Mouse (Mus musculus) left cerebral cortex, adult 18-20 months (tissue): ENCODE measurements around the gene Adgrg6. TPM values are rescaled to one million over a fixed set of nuclear protein-coding genes. Genes with fewer than 3 reads are reported as not detected.

Experiments
- DNase-seq, 2 experiments: peaks; one replicate each; pipeline ENCODE4 v3.0.0; 2021 to 2022; ENCODE audit warnings: low spot score in 2 of 2, mixed read lengths in 1 of 2
- long read RNA-seq, 2 experiments: library from polyadenylated mRNA; stranded (forward); transcript quantifications; one replicate each; pipeline ENCODE4 v2.0.0; 2021
- total RNA-seq, 2 experiments: library from RNA; stranded (reverse); gene quantifications; 2 replicates each; pipeline ENCODE4 v1.2.3; 2021

Gene Adgrg6
- 1 to 10 TPM; 2.8 to 3.0 TPM for total RNA-seq
- long read RNA-seq, experiment 1, partial matches to known transcripts, result 1 of 2 reads
- long read RNA-seq, experiment 1, other reads (novel, unspliced or antisense), result 1 of 2 reads
- long read RNA-seq, experiment 2, partial matches to known transcripts, result 0 of 1 reads
- long read RNA-seq, experiment 2, other reads (novel, unspliced or antisense), result 1 of 1 reads

DNA sequence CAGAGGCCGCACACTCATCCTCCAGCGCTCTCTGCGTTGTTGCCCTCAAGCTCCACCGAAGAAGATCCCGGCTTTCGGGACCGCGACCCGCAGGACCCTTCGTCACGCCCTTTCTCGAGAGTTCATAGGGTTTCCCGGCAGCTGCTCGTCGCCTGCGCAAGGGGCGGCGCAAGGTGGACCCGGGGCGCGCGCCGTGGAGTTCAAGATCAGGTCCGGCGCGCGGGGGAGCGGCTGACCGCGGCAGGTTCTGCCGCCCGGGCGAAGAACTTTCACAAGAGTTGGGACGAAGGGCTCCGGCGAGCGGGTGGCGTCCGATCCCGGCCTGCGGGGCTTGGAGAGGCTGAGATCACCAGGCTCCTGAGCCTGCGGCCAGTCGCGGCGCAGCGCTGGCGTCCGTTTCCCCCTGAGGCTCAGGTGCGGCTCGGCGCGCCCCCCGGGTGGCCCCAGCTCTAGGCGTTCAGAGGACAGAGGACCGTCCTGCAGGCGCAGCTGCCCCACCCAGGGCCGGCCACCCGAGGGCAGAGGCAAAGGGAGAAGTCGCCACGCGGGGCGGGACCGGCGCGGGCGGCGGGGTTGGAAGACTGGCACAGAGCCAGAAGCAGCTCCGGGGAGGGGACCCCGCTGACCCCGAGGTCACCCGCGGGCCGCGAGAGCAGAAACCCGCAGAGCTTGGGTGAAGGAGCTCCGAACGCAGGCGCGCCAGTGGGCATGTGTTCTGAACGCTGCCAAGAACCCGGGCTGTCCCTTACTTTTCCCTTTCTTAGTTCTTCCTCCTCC is at the start of gene Adgrg6:
TSS of gene Adgrg6 (minus strand) at position 719 of the 777 bp plus-strand sequence.
- DNase-seq, result peak; percentile 4 to 12

DNA sequence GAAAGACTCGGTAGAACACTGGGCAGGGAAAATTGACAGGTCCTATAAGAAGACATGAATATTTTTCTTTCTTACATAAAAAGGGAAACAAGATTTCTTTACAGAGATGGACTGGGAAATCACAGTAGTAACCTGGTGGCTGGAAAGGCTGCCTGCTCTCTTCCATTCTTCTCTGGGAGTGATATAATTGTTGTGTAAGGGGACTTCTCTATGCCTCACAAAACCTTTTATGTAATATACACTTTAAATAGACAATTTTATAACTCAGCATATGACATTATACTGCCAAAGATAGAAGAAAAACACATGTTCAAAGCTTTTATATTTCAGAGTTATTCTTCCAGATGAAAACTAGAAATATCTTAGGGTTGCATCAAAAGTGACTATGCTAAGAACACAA is 46.8 kb upstream of the Adgrg6 start:
- DNase-seq, result no peak

DNA sequence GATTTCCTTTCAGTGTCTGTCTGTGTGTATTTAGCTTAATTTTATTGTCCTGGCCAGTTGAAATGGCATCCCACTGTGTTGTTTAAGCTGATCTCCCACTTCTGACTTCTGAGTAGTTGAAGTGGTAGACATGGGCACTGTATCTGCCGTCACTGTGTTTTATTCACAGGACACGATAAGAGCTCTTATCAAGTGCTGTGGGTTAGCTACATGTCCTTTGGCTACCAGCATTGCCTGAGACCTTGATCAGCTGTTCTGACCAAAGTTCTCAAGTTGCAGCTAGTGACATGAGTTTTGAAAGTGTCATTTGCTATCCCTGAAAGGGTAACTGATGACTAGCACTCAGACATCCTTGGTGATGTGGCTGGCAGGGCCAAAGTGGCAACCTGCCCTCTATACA is 45.4 kb upstream of the Adgrg6 start:
- no peak for DNase-seq

GRCm38 (mm10) chr10:14589667-14590066 is 44.2 kb upstream of the Adgrg6 start:
- DNase-seq, result no peak

GRCm38 (mm10) chr10:14583496-14583895 is 38.0 kb upstream of the Adgrg6 start:
- no peak for DNase-seq

DNA sequence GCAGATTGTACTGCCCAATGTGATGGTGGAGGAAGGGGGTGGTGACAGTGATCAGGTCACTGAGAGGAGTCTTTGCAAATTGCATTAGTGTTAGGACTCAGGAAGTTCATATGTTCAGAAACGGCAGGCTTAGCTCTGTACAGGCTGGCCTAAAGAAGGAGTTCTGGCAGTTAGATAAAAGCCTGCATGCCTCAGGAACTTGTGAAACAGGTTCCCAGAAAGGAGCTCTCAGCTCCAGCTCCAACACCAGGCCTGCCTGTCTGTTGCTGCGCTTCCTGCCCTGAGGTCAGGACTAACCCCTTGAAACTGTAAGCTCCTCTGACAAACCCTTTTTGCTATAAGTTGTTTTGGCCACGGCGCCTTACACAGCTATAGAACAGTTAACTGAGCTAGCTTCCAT is 28.8 kb upstream of the Adgrg6 start:
- DNase-seq, result no peak

DNA sequence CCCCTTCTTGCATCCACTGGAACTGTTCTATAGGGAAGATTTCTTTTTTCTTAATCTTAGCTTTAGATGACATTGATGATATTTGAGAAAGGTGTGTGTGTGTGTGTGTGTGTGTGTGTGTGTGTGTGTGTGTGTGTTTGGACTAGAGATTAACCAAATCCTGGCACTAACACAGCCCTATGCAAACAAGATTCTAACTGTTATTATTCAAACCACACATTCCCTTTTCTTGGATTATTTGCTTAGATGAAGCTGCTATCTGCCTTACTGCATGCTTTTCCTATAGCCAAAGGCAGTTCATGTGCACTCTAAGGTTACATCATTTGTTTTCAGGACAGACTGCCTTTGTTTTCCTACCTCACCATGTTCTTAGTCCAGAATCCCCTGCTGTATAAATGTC is 25.7 kb upstream of the Adgrg6 start:
- no peak for DNase-seq

DNA sequence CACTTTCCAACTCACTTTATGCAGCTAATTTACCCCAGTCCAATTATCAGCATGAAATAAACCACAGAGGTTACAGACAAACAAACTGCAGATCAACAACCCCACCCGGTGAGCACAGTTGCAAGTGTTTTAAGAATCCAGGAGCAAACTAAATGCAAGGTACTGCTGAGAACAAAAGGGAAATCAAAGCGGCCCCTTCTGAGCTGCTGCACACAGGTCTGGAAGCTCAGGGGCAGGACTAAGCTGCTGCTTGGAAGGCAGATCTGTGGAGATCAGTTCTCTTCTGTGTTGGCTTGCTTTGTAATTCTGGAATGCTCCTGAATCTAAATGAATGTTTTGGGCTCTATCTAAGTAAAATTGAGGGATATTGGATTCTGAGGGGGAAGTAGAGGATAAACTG is 25.2 kb upstream of the Adgrg6 start:
- DNase-seq, result no peak

DNA sequence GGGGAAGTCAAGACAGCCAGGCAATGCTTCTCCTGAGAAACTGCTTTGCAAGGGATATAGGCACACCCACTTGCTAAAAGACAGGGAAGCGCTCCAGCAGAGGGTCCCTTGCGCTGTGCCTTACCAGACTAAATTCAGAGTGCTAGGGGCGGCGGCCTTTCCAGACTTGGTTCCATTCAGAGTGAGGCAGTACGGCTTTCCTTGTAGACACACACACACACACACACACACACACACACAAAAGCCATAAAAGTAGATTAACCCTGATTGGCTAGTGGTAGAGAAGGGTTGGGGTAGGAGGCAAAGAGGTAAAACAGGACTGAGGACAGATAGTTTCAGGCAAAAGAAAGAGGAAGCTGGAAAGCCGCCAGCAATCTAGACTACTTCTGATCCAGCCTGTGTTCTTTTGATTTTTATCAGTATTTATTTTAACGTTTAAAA is 672 bp upstream of the Adgrg6 start:
- DNase-seq, result no peak

GRCm38 (mm10) chr10:14544608-14544940 is 885 bp downstream of the Adgrg6 start:
- DNase-seq, result no peak

DNA sequence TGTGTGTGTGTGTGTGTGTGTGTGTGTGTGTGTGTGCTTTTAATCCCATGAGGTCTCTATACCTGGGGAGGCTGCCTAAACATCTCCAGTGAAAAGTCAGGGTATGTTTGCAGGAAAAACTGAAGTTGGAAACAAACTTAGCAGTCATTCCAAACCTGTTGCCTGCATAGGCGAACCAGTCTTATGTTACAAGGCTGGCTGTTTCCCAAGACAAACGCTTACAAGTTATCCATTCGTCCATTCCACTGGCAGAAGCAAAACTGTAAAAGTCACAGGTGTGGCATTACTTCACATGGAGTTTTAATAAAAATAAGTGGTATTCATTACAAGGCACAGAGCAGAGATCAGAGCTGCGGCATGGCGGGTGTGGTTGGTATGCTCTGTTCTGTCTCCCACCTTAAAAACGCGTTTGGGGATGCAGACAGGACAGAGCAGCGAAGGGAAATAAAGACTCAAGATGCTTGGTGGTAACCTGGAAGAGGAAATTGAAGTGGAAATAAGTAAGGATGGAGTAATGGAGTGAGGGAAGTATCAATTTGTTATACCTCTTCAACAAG is 1.9 kb downstream of the Adgrg6 start:
- DNase-seq, result no peak

DNA sequence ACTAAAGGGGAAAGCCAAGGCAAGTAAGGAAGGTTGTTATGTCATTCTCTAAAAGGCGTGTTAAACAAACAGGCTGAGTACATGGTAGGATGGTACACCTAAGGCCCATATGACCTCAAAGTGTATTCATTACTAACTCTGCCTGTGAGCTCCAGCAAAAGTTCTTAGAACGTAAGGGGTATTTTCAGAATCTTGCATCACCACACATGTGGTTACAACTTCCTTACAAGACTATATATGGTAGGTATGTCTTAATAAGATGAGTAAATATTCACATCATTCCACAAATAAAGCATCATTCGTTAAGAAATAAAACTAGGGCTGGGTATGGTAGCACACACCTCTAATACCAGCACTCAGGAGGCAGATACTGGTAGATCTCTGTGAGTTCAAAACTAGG is 8.4 kb downstream of the Adgrg6 start:
- DNase-seq, result no peak

- DNase-seq, result no peak
These were observed 14.4 kb downstream of the Adgrg6 start for GRCm38 (mm10) chr10:14531090-14531489.

DNA sequence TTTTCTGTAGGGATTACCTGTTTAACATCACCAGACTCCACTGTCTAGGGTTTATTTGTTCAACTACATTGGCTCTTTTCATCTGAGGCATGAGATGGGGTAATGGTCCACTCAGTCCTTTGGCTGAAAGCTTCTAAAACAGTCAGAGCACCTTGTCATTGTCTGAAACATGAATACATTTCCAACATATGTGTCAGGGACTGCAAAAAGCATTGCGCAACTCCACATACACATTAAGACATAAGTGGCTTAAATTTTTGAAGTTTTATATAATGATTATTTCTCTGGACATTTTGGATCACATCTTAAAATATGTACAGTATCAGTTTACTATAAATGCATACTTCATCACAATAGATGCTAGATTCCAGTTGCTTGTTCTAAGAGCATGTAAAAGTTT is 14.8 kb downstream of the Adgrg6 start:
- DNase-seq, result no peak

GRCm38 (mm10) chr10:14527765-14528164 is 17.7 kb downstream of the Adgrg6 start:
- no peak for DNase-seq

DNA sequence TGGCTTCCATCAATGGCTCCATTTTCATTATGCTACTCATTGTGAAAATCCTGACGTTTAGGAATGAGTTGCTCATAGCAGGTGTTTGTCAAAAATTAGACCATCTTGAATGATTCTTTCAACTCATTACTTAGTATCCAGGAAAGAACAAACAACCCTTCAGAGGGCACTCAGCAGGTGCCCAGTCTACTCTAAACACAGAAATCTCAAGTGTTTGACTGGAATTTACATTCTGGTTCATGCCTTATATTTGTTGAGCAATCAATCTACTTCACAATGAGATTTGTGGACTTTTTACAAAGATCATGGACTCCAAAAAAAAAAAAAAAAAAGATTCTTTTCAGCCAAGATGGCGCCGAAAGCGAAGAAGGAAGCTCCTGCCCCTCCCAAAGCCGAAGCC is 22.7 kb downstream of the Adgrg6 start:
- DNase-seq, result no peak

DNA sequence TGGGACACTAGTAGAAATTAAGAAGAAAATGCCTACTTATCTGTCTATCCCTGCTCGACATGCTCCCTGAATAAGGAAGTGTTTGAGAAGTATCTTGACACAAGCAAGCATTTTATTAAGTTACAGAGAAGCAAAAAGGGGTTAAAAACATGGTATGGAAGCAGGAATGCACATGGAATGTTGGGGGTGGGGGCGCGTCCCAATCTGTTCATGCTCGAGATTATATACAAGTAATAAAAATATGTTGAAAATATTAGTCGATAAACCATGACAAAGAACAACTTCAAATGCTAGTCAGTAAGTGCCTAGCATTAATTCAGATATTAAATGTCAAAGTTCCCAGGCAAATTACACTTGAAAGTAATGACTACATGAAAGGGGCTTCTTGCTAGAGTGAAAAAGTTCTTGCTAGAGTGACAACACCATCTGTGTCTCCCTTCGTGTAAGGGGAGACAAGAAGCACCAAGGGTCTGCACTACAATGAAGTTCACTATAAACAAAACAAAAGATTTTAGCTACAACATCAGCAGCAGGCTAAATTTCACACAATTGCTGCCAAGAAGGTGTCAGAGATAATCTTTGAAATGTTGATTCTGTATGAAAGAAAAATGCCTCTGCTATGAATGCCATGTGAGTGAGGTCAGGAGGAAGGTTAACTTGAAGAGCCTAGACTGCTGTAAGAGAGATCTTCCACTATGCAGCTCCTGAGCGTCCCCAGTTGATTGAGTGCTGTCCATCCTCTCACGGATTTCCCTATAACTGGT is 24.4 kb downstream of the Adgrg6 start:
- no peak for DNase-seq

DNA sequence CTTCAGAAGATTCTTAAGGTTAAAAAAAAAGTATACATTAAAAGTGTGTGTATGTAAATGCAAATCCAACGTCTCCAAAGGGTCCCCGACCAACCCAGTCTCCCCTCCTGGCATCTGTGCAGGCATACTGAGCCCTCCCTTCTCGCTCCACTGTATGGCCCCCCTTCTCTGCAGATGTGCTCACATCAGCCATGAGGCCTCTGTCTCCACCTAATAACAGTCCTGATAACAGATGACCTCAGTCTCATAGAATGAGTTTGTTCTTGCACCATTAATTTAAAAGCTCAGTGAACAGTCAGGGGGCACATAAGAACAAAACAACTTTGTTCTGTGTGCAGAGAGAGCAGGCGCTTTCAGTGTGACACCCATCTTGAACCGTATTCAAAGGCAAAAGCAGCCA is 27.6 kb downstream of the Adgrg6 start:
- no peak for DNase-seq

- no peak for DNase-seq
These were observed 33.4 kb downstream of the Adgrg6 start for GRCm38 (mm10) chr10:14511904-14512663.

GRCm38 (mm10) chr10:14511157-14511556 is 34.3 kb downstream of the Adgrg6 start:
- no peak for DNase-seq

GRCm38 (mm10) chr10:14495658-14496057 is 49.8 kb downstream of the Adgrg6 start:
- no peak for DNase-seq
